Mouse (Mus musculus): ENCODE data around the gene Ddb2. TPM values are rescaled to one million over a fixed set of nuclear protein-coding genes. Genes with fewer than 3 reads are reported as not detected.

Ddb2 gene
- polyA plus RNA-seq (2012; rRNA removed): 8.6 and 9.7 TPM in 2 replicates

DNA sequence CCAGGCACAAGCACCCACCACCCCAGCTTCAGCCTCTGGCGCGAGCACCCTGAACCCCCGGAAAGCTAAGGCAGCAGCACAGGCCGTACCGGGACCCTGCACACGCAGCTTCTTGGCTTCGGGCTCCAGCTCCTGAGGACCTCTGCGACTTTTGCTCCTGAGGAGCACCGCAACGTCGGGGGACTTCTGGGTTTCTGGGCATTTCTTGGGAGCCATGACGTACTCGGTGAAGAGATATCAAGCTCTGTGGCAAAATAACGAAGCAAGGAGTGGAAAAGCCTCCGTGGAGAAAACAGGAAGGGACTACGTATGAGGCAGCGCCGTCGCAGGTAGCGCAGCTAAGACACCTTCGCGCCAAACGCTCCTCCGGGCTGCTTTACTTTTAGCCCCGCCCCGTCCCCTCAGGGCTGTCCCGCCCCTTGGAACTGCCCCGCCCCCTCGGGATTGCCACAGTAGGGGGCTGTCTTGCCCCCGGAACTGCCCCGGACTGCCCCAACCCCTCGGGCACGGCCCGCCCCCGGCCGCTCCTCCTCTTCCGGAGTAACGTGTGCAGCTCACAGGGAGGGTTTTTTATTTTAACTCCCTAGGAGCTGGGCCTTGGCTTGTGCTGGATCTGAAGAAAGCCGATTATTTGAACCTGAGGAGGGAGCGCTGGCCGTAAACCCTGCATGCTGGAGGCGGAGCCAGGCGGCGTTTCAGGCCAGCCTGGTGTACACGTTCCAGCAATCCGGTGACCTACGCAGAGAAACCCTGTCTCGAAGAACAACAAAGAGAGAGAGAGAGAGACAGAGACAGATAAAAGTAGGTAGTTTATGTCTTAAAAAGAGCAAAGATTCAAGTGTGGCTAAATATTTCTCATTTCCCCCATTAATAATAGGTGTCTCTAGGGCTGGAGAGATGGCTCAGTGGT lies at the start of gene Ddb2:
TSS of gene Ddb2 (minus strand) at position 382 of the 910 bp plus-strand sequence.

GRCm38 (mm10) chr2:91264711-91265681 lies 28.2 kb upstream of the Ddb2 start, which contains the start of gene Arfgap2:
TSS of gene Arfgap2 (plus strand) at chr2:91264974.

DNA sequence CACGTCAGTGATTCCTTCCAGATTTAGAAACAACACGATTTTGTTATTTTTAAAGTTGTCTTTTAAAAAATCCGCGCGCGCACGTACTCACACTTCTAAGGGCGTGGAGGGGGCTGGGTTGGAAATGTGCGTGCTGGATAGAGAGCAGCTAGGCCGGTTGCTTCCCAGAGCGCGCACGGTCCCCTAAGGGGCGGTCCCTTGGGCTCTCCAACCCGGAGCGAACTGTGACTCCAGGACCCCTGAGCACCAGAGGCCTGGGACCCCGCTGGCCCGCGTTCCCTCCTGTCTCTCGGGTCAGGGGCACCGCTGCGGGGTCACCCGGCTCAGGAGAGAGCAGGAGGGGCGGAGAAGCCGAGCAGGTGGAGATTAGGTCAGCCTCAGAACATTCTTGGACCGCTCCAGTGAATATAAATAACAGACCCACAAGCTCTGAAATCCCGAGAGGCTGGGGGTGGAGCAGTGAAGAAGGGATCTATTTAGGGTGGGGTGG lies 18.9 kb upstream of the Ddb2 start, which contains the start of gene Pacsin3:
TSS of gene Pacsin3 (plus strand) at position 294 of the 490 bp plus-strand sequence.

GRCm38 (mm10) chr2:91202222-91202971 lies 34.4 kb downstream of the Ddb2 start, which contains the start of the genes Nr1h3 and Acp2:
TSS of gene Nr1h3 (minus strand) at chr2:91202834.
TSS of gene Acp2 (plus strand) at chr2:91202885.

GRCm38 (mm10) chr2:91183711-91184405 lies 52.9 kb downstream of the Ddb2 start, which contains the start of gene Madd:
TSS of gene Madd (minus strand) at chr2:91183837.

Other genes with a start within 250 kb of the Ddb2 start
- 0.50 and 0.96 TPM in 2 replicates for gene Rapsn, start 201.4 kb downstream of the Ddb2 start, polyA plus RNA-seq (2012; rRNA removed)
- gene Psmc3, start 183.0 kb downstream of the Ddb2 start, polyA plus RNA-seq (2012; rRNA removed): 134 and 150 TPM in 2 replicates
- 10.0 and 11.2 TPM in 2 replicates for gene Slc39a13, start 166.6 kb downstream of the Ddb2 start, polyA plus RNA-seq (2012; rRNA removed)
- gene Spi1, start 154.6 kb downstream of the Ddb2 start, polyA plus RNA-seq (2012; rRNA removed): 16.8 and 21.6 TPM in 2 replicates
- gene Mybpc3, start 118.8 kb downstream of the Ddb2 start, polyA plus RNA-seq (2012; rRNA removed): 0.05 and 0.06 TPM in 2 replicates
- 7.3 and 7.9 TPM in 2 replicates for gene Madd, start 53.1 kb downstream of the Ddb2 start, polyA plus RNA-seq (2012; rRNA removed)
- 13.3 and 15.6 TPM in 2 replicates for gene Nr1h3, start 34.1 kb downstream of the Ddb2 start, polyA plus RNA-seq (2012; rRNA removed)
- gene Acp2, start 34.1 kb downstream of the Ddb2 start, polyA plus RNA-seq (2012; rRNA removed): 5.7 and 6.7 TPM in 2 replicates
- 10.5 and 11.1 TPM in 2 replicates for gene Pacsin3, start 19.0 kb upstream of the Ddb2 start, polyA plus RNA-seq (2012; rRNA removed)
- gene Arfgap2, start 28.0 kb upstream of the Ddb2 start, polyA plus RNA-seq (2012; rRNA removed): 18.6 and 29.1 TPM in 2 replicates
- gene 1110051M20Rik, start 207.7 kb upstream of the Ddb2 start, polyA plus RNA-seq (2012; rRNA removed): 1.8 TPM in 2 replicates
- gene Lrp4, start 220.5 kb upstream of the Ddb2 start, polyA plus RNA-seq (2012; rRNA removed): 0.60 and 0.76 TPM in 2 replicates

Measured in liver, embryonic 14 days (tissue).